Mouse (Mus musculus): Measurements from ENCODE around the gene Mycbpap. TPM values are rescaled to one million over a fixed set of nuclear protein-coding genes. Genes with fewer than 3 reads are reported as not detected.

Mycbpap gene
- polyA plus RNA-seq, 1 experiment from 2014 or later, result 4.9 TPM

DNA sequence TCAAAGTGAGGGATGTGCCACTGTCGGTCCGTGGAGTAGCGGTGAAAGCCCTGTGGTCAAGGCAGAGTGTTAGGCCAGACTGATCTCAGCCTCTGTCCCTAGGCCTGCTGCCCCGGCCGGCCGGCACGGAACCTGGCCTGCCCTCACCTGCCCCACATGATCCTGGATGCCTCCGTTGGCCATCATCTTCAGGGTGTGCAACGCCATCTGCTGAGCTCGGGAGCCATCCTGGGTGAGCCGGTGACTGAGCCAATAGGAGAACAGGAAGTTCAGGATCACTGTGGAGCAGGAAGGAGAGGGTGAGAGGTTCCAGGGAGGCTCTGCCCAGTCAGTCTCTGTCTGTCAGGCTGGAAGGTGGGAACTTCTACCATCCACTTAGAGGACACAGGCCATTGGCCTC lies 38.1 kb downstream of the Mycbpap start:
- no peak for ATAC-seq (ENCODE audit: insufficient number of reproducible peaks, low FRiP score, low TSS enrichment, low read depth)
- H3K4me1 ChIP-seq (ENCODE audit: control insufficient read depth, insufficient read depth, low read length), result no peaks in the 10 kb centered on the region

DNA sequence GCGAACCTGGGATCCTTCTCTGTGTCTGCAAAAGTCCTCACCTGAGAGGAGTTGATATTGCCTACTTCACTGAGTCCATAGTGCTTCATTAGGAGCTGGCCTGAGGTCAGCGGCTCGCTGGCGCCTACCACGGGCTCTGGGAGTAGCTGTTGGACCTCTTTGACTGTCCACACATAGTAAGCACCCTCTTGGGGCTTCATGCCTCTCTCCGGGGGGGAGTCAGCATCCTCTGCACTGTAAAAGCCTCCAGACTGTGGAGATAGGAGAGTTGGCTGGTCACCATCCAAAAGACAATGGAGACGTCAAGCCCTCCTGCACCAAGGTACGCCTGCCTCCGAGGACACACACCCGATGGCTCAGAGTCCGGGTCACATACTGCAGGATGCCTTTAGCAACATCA lies 38.8 kb downstream of the Mycbpap start:
- WGBS, result 93% methylated on average over 11 of the region's 11 CpGs
- H3K36me3 ChIP-seq (ENCODE audit: control insufficient read depth, insufficient read depth, low read length), result no peaks in the 10 kb centered on the region
- H3K4me2 ChIP-seq (ENCODE audit: low read depth, severe bottlenecking), result no peak overlapping the region
- ATAC-seq (ENCODE audit: insufficient number of reproducible peaks, low FRiP score, low TSS enrichment, low read depth), result no peak
- H3K27ac ChIP-seq (replicated peaks; ENCODE audit: low read depth, low read length), result no peak overlapping the region
- no peak overlapping the region for H3K4me3 ChIP-seq (ENCODE audit: low read depth, low read length)
- H3K9me3 ChIP-seq (ENCODE audit: control insufficient read depth, low read length), result no peaks in the 10 kb centered on the region
- H3K27me3 ChIP-seq (ENCODE audit: control insufficient read depth, insufficient read depth, low read length), result no peaks in the 10 kb centered on the region
- no peak for DNase-seq (ENCODE audit: low spot score)
- H3K4me1 ChIP-seq (ENCODE audit: control insufficient read depth, insufficient read depth, low read length), result no peaks in the 10 kb centered on the region
- no peak overlapping the region for H3K9ac ChIP-seq (ENCODE audit: low read length)

More for the DNA sequence above, 38.1 kb downstream of the Mycbpap start:
- H3K27ac ChIP-seq (replicated peaks; ENCODE audit: low read depth, low read length), result no peak overlapping the region
- no peaks in the 10 kb centered on the region for H3K9me3 ChIP-seq (ENCODE audit: control insufficient read depth, low read length)
- H3K36me3 ChIP-seq (ENCODE audit: control insufficient read depth, insufficient read depth, low read length), result no peaks in the 10 kb centered on the region
- H3K4me2 ChIP-seq (ENCODE audit: low read depth, severe bottlenecking), result no peak overlapping the region
- H3K9ac ChIP-seq (ENCODE audit: low read length), result no peak overlapping the region
- no peak overlapping the region for H3K4me3 ChIP-seq (ENCODE audit: low read depth, low read length)
- 71% methylated on average over 11 of the region's 11 CpGs for WGBS
- H3K27me3 ChIP-seq (ENCODE audit: control insufficient read depth, insufficient read depth, low read length), result no peaks in the 10 kb centered on the region
- DNase-seq (ENCODE audit: low spot score), result no peak

DNA sequence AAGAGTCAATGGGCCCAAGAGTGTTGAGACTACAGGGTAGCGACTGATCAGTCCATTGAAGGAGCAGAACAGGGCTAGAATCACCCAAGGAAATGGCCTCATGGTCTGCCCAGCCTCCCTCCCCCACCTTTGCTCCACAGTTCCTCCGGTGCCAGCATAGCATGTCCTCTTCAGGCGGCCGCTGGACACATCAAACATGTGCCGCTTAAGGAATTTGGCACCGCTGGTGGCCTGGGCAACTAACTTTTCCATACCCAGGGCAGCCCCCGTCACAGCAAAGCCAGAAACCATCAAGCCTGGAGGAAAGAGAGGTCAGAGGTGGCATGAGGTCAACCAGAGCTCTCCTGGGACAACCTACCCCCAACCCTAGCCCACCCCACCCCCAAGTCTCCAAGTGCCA lies 39.6 kb downstream of the Mycbpap start:
- Histone ChIP-seq H3K27ac (replicated peaks; ENCODE audit: low read depth, low read length) (no peak overlapping the region), H3K4me3 (ENCODE audit: low read depth, low read length) (no peak overlapping the region), H3K4me2 (ENCODE audit: low read depth, severe bottlenecking) (no peak overlapping the region), H3K36me3 (ENCODE audit: control insufficient read depth, insufficient read depth, low read length) (no peaks in the 10 kb centered on the region), H3K9me3 (ENCODE audit: control insufficient read depth, low read length) (no peaks in the 10 kb centered on the region), H3K4me1 (ENCODE audit: control insufficient read depth, insufficient read depth, low read length) (no peaks in the 10 kb centered on the region), H3K9ac (ENCODE audit: low read length) (no peak overlapping the region), H3K27me3 (ENCODE audit: control insufficient read depth, insufficient read depth, low read length) (no peaks in the 10 kb centered on the region)
- DNase-seq (ENCODE audit: low spot score) (no peak), ATAC-seq (ENCODE audit: insufficient number of reproducible peaks, low FRiP score, low TSS enrichment, low read depth) (no peak)
- 91% methylated on average over 7 of the region's 7 CpGs for WGBS

DNA sequence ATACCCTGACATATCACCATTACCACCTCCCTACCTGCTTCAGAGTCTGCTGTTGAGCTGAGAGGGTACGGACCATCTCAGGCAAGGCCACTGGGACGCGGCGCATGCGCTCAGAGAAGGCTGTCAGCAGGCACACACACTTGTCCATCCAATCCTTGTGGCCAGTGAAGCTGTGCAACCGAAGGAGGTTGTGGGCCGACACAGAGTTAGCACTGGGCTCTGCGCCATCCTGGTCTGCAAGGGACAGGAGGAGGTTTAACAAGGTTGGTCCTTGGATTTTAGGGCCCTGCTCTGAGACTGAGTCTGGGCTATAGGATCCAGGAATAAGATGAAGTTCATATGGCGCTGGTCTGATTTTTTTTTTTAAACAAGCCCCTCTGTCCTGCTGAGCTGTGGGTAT lies 41.2 kb downstream of the Mycbpap start:
- H3K27ac ChIP-seq (replicated peaks; ENCODE audit: low read depth, low read length), result no peak overlapping the region
- no peaks in the 10 kb centered on the region for H3K36me3 ChIP-seq (ENCODE audit: control insufficient read depth, insufficient read depth, low read length)
- WGBS, result 88% methylated on average over 9 of the region's 9 CpGs
- H3K9ac ChIP-seq (ENCODE audit: low read length), result no peak overlapping the region
- no peak overlapping the region for H3K4me3 ChIP-seq (ENCODE audit: low read depth, low read length)
- H3K4me1 ChIP-seq (ENCODE audit: control insufficient read depth, insufficient read depth, low read length), result no peaks in the 10 kb centered on the region
- H3K4me2 ChIP-seq (ENCODE audit: low read depth, severe bottlenecking), result no peak overlapping the region
- no peak for ATAC-seq (ENCODE audit: insufficient number of reproducible peaks, low FRiP score, low TSS enrichment, low read depth)
- no peaks in the 10 kb centered on the region for H3K9me3 ChIP-seq (ENCODE audit: control insufficient read depth, low read length)
- no peak for DNase-seq (ENCODE audit: low spot score)
- H3K27me3 ChIP-seq (ENCODE audit: control insufficient read depth, insufficient read depth, low read length), result no peaks in the 10 kb centered on the region

DNA sequence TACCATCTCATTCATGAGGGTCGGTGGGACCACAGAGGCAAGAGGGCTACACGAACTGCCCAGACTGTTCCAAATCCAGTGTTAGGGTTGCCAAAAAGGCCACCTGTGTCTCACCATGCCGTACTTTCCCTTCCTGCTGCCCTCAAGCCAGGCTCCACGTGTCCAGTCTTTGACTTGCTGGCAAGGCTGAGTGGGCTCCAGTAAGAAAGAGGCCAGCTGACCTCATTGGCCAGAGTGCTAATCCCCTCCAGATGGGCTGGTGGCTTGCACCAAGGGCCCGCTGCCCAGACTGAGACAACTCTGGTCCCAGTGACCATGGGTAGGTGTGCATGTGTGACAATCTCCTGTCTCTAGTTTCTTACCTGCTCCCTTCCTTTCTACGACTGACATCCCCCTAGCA lies 43.9 kb downstream of the Mycbpap start:
- no peak overlapping the region for H3K4me3 ChIP-seq (ENCODE audit: low read depth, low read length)
- no peak overlapping the region for H3K4me2 ChIP-seq (ENCODE audit: low read depth, severe bottlenecking)
- H3K9me3 ChIP-seq (ENCODE audit: control insufficient read depth, low read length), result no peaks in the 10 kb centered on the region
- ATAC-seq (ENCODE audit: insufficient number of reproducible peaks, low FRiP score, low TSS enrichment, low read depth), result no peak
- no peak for DNase-seq (ENCODE audit: low spot score)
- H3K36me3 ChIP-seq (ENCODE audit: control insufficient read depth, insufficient read depth, low read length), result no peaks in the 10 kb centered on the region
- WGBS, result 45% methylated on average over 6 of the region's 6 CpGs
- no peak overlapping the region for H3K9ac ChIP-seq (ENCODE audit: low read length)
- H3K4me1 ChIP-seq (ENCODE audit: control insufficient read depth, insufficient read depth, low read length), result peaks cover 4% of the 10 kb centered on the region; the same call in 1 of the 2 replicates
- H3K27ac ChIP-seq (replicated peaks; ENCODE audit: low read depth, low read length), result no peak overlapping the region
- peaks cover 3% of the 10 kb centered on the region; the same call in 1 of the 2 replicates for H3K27me3 ChIP-seq (ENCODE audit: control insufficient read depth, insufficient read depth, low read length)

DNA sequence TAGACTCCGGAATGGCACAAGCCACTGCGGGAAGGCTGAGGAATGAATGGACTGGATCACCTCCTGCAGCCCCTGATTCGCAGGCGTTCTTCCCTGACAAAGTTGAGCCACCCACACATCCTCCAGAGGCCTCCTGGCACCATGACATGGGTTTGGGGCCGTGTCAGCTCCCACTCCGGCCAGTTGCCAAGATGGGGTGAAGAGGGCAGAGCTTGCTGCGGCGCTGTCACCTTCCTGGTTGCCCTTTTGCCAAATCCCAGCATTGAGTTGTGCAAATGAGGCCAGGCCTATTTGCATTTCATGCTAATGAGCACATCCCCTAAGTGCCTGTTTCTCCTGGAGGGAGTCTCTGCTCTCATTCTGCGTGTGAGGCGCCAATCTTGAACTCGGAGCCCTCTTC lies 45.8 kb downstream of the Mycbpap start:
- no peak for ATAC-seq (ENCODE audit: insufficient number of reproducible peaks, low FRiP score, low TSS enrichment, low read depth)
- H3K4me1 ChIP-seq (ENCODE audit: control insufficient read depth, insufficient read depth, low read length), result peaks cover 14% of the 10 kb centered on the region
- WGBS, result 24% methylated on average over 11 of the region's 11 CpGs
- DNase-seq (ENCODE audit: low spot score), result no peak
- H3K9me3 ChIP-seq (ENCODE audit: control insufficient read depth, low read length), result no peaks in the 10 kb centered on the region
- no peak overlapping the region for H3K4me2 ChIP-seq (ENCODE audit: low read depth, severe bottlenecking)
- no peak overlapping the region for H3K27ac ChIP-seq (replicated peaks; ENCODE audit: low read depth, low read length)
- H3K36me3 ChIP-seq (ENCODE audit: control insufficient read depth, insufficient read depth, low read length), result no peaks in the 10 kb centered on the region
- peaks cover 3% of the 10 kb centered on the region; the same call in 1 of the 2 replicates for H3K27me3 ChIP-seq (ENCODE audit: control insufficient read depth, insufficient read depth, low read length)
- H3K4me3 ChIP-seq (ENCODE audit: low read depth, low read length), result no peak overlapping the region
- no peak overlapping the region for H3K9ac ChIP-seq (ENCODE audit: low read length)

DNA sequence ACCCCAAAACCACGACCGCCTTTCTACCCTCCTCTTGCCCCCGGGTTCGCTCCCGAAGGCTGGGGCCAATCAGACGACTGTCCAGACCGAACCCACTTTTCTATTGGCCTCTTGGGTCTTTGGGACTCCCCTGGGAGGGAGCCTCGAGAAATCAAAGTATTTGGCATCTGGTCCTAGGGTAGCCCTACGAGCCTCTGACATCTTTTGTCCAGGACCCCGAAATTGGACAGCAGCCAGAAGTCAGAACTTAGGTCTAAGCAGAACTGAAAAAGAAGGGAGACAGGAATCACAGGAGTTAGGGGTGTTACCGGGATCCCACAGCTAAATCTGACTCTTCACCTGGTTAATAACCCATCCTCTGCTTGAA lies 47.0 kb downstream of the Mycbpap start:
- ATAC-seq (ENCODE audit: insufficient number of reproducible peaks, low FRiP score, low TSS enrichment, low read depth) (no peak), DNase-seq (ENCODE audit: low spot score) (no peak)
- Histone ChIP-seq H3K4me1 (ENCODE audit: control insufficient read depth, insufficient read depth, low read length) (peaks cover 25% of the 10 kb centered on the region), H3K9me3 (ENCODE audit: control insufficient read depth, low read length) (no peaks in the 10 kb centered on the region), H3K4me2 (ENCODE audit: low read depth, severe bottlenecking) (peak overlapping the region; percentile 95), H3K9ac (ENCODE audit: low read length) (no peak overlapping the region), H3K4me3 (ENCODE audit: low read depth, low read length) (peak overlapping the region; percentile 99), H3K27me3 (ENCODE audit: control insufficient read depth, insufficient read depth, low read length) (peaks cover 3% of the 10 kb centered on the region; the same call in 1 of the 2 replicates), H3K36me3 (ENCODE audit: control insufficient read depth, insufficient read depth, low read length) (no peaks in the 10 kb centered on the region), H3K27ac (replicated peaks; ENCODE audit: low read depth, low read length) (peak overlapping the region; percentile 93; the same call in 1 of the 2 replicates)
- WGBS, result 2% methylated on average over 11 of the region's 11 CpGs

DNA sequence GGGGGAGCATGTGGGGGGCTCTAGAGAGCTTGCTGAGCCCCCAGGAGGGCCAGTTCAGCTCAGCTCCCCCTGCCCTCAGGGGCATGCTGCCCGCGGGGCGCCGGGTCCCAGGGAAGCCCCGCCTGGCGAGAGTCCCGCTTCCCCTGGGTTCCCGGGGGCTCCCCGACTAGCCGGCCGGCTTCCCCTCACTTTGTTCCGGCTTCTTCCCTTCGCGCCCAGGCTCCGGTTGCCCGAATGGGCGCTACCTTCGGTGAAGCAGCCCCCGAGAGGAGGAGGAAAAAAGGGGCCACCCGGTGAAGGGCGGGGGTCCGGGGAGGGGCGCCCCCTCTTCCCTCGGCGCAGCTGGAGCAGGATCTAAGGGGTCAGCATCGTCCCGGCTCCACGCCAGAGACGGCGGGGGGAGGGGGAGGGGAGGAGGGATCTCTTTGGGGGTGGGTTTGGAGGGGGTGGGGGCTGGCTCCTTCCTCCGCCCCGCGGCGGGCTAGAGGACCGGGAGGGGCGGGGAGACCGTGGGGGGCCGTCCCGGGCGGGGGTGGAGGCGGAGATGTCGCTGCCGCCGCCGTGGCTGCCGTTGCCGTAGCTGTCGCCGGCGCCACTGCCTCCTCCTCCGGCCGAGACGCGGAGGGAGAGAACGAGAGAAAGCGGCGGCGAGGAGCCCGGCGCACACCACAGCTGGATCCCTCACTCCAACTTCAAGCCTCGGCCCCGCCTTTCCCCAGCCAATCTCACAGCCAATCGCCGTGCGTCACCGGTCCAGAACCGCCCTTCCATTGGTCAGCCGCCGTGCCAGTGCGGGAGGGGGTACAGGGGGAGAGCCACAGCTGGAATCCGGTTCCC lies 47.6 kb downstream of the Mycbpap start, which contains the start of gene Cacna1g:
Gene Cacna1g, minus strand, starts transcription at position 492 of the 837 bp plus-strand sequence.
- H3K4me3 ChIP-seq (ENCODE audit: low read depth, low read length), result peak within 1 kb of the TSS; percentile 99
- DNase-seq (ENCODE audit: low spot score) (peak; percentile 94), ATAC-seq (ENCODE audit: insufficient number of reproducible peaks, low FRiP score, low TSS enrichment, low read depth) (peak; percentile 88)
- no peaks in the 10 kb centered on the region for H3K9me3 ChIP-seq (ENCODE audit: control insufficient read depth, low read length)
- peak within 1 kb of the TSS; percentile 95 for H3K4me2 ChIP-seq (ENCODE audit: low read depth, severe bottlenecking)
- WGBS, result under 1% methylated on average over 52 of the region's 71 CpGs
- peaks cover 3% of the 10 kb centered on the region; the same call in 1 of the 2 replicates for H3K27me3 ChIP-seq (ENCODE audit: control insufficient read depth, insufficient read depth, low read length)
- H3K9ac ChIP-seq (ENCODE audit: low read length), result peak within 1 kb of the TSS; percentile 96
- peaks cover 31% of the 10 kb centered on the region for H3K4me1 ChIP-seq (ENCODE audit: control insufficient read depth, insufficient read depth, low read length)
- peak within 1 kb of the TSS; percentile 93 for H3K27ac ChIP-seq (replicated peaks; ENCODE audit: low read depth, low read length)
- H3K36me3 ChIP-seq (ENCODE audit: control insufficient read depth, insufficient read depth, low read length), result no peaks in the 10 kb centered on the region
